Mouse (Mus musculus): ENCODE measurements around the gene Rps27a.

DNA sequence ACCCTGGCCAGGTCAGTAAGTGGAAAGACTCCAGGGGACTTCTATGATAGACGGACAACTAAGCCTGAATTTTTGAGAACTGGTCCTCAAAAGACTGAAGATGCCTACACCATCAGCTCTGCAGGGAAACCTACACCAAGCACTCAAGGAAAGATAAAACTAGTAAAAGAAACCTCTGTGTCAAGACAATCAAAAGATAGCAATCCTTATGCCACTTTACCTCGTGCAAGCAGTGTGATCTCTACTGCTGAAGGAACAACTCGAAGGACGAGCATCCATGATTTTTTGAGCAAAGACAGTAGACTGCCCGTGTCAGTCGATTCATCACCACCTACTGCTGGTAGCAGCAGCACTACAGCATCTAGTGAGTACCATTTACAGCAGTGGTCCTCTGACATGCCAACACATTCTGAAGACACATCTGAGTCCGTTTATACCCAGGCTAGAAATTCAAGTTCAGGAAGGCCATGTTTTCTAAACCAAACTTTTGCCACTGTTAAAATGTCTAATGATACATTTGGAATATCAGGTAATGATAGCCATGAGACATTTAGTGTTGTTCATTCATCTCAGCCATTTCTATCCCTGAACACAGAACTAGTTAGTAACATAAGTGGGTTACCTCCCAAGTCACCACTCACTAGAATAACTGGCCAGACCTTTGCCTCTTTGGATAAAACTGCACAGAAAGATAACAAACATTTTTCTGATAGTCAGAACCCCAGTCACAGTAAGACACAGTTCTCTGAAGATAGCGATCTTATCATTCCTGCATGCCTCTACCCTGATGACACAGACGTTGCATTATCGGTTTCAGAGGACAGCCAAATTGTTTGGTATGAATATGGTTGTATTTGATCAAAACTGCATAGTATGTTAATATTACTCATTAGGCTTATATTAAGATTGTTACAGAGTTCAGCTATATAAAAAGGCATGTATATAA is 43.7 kb downstream of the Rps27a start:
- TF ChIP-seq EP300 (IDR thresholded peaks at IDR 0.05; ENCODE audit: low read depth) = no peak
- no peak for TF ChIP-seq CTCF (IDR thresholded peaks at IDR 0.05; ENCODE audit: low read depth)
